Mouse (Mus musculus): ENCODE results near the gene Itpr2. TPM values are rescaled to one million over a fixed set of nuclear protein-coding genes. Genes with fewer than 3 reads are reported as not detected.

The Itpr2 gene
- total and polyA plus RNA-seq, 2 experiments from 2014 or later, result 8.0 to 8.4 TPM

- ATAC-seq (no peak), DNase-seq (no peak)
- no peak for TF ChIP-seq CTCF (IDR thresholded peaks at IDR 0.05; ENCODE audit: low read depth)
- H3K36me3 ChIP-seq (ENCODE audit: insufficient read depth), result no peaks in the 10 kb centered on the region
- no peaks in the 10 kb centered on the region for H3K9me3 ChIP-seq (ENCODE audit: low read length)
- H3K4me3 ChIP-seq (ENCODE audit: low read depth, low read length), result no peak overlapping the region
- no peaks in the 10 kb centered on the region for H3K27me3 ChIP-seq (ENCODE audit: insufficient read depth, low read length)
- 51% methylated on average over 4 of the region's 4 CpGs for WGBS
- no peak overlapping the region for H3K27ac ChIP-seq (ENCODE audit: low read depth, low read length)
- H3K9ac ChIP-seq, result no peak overlapping the region
- H3K4me2 ChIP-seq (ENCODE audit: low read depth), result no peak overlapping the region
- H3K4me1 ChIP-seq (ENCODE audit: insufficient read depth), result no peaks in the 10 kb centered on the region
Observed at GRCm38 (mm10) chr6:146159641-146160040, 342.4 kb downstream of the Itpr2 start.

DNA sequence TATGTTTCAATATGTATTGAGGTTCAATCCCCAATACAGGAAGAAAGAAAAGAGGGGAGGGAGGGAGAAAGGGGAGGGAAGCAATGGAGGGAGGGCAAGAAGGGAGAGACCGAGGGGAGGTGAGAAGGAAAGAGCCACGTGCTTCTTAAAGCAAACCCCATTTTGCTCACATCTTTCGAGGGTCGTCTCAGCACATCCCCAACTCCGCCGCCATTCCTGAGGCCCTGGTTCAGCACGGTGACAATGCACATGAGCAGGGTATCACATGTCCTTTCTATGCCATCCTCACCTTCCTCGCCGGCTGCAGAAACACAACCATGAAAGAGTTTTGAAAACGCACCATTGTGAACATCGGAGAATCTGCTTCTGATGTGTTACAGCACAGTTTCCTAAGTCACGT, 343.3 kb downstream of the Itpr2 start:
- Histone ChIP-seq H3K9ac (no peak overlapping the region), H3K4me1 (ENCODE audit: insufficient read depth) (no peaks in the 10 kb centered on the region), H3K9me3 (ENCODE audit: low read length) (no peaks in the 10 kb centered on the region), H3K27ac (ENCODE audit: low read depth, low read length) (no peak overlapping the region), H3K4me2 (ENCODE audit: low read depth) (no peak overlapping the region), H3K27me3 (ENCODE audit: insufficient read depth, low read length) (no peaks in the 10 kb centered on the region), H3K36me3 (ENCODE audit: insufficient read depth) (no peaks in the 10 kb centered on the region), H3K4me3 (ENCODE audit: low read depth, low read length) (no peak overlapping the region)
- no peak for DNase-seq
- TF ChIP-seq CTCF (IDR thresholded peaks at IDR 0.05; ENCODE audit: low read depth), result no peak
- ATAC-seq, result no peak
- 96% methylated on average over 12 of the region's 12 CpGs for WGBS

- no peak for TF ChIP-seq CTCF (IDR thresholded peaks at IDR 0.05; ENCODE audit: low read depth)
- DNase-seq, result no peak
- no peaks in the 10 kb centered on the region for H3K36me3 ChIP-seq (ENCODE audit: insufficient read depth)
- 85% methylated on average over 8 of the region's 8 CpGs for WGBS
- no peak overlapping the region for H3K4me3 ChIP-seq (ENCODE audit: low read depth, low read length)
- no peak overlapping the region for H3K4me2 ChIP-seq (ENCODE audit: low read depth)
- no peak overlapping the region for H3K9ac ChIP-seq
- H3K4me1 ChIP-seq (ENCODE audit: insufficient read depth), result no peaks in the 10 kb centered on the region
- no peak overlapping the region for H3K27ac ChIP-seq (ENCODE audit: low read depth, low read length)
- H3K27me3 ChIP-seq (ENCODE audit: insufficient read depth, low read length), result no peaks in the 10 kb centered on the region
- no peaks in the 10 kb centered on the region for H3K9me3 ChIP-seq (ENCODE audit: low read length)
- ATAC-seq, result no peak
Observed at GRCm38 (mm10) chr6:146157983-146158535, 344.0 kb downstream of the Itpr2 start.

DNA sequence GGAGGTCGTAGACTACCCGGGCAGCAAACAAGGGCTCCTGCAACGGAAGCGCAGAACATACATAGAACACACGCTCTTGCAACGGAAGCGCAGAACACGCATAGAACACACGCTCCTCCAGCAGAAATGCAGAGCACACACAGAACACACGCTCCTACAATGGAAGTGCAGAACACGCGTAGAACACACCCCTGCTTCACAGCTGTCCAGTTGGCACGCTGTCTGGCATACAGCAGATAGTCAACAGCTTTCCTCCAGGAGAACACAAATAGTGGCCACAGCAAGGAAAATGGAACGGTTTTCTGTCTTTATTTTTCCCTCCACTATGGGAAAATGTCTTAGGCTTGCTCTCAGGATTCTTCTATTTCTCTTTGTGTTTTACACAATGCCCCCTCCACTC, 344.9 kb downstream of the Itpr2 start:
- no peak for DNase-seq
- H3K27ac ChIP-seq (ENCODE audit: low read depth, low read length), result no peak overlapping the region
- no peak for TF ChIP-seq CTCF (IDR thresholded peaks at IDR 0.05; ENCODE audit: low read depth)
- WGBS, result 96% methylated on average over 14 of the region's 14 CpGs
- H3K4me1 ChIP-seq (ENCODE audit: insufficient read depth), result no peaks in the 10 kb centered on the region
- no peak overlapping the region for H3K9ac ChIP-seq
- no peaks in the 10 kb centered on the region for H3K27me3 ChIP-seq (ENCODE audit: insufficient read depth, low read length)
- H3K4me3 ChIP-seq (ENCODE audit: low read depth, low read length), result no peak overlapping the region
- H3K36me3 ChIP-seq (ENCODE audit: insufficient read depth), result no peaks in the 10 kb centered on the region
- no peak for ATAC-seq
- no peaks in the 10 kb centered on the region for H3K9me3 ChIP-seq (ENCODE audit: low read length)
- no peak overlapping the region for H3K4me2 ChIP-seq (ENCODE audit: low read depth)

DNA sequence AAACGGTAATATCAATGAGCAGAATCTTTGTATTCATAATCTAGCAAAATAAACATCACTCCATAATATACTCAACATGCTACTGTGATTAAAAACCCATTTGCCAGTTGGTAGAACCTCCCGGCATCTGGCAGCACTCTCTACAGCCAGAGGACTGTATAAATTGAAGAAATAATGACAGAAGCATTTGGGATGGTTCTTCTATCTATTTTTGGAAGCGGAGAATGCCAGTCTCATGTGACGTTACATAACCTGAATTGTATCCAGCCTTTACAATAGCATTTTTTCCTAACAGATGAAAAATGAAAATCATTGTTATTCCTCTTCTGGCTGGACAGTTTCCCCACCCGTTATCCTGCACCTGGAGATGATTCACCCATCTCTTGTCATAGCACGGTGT, 345.5 kb downstream of the Itpr2 start:
- H3K27me3 ChIP-seq (ENCODE audit: insufficient read depth, low read length), result no peaks in the 10 kb centered on the region
- DNase-seq, result no peak
- 79% methylated on average over 6 of the region's 6 CpGs for WGBS
- no peaks in the 10 kb centered on the region for H3K36me3 ChIP-seq (ENCODE audit: insufficient read depth)
- ATAC-seq, result no peak
- no peak overlapping the region for H3K4me3 ChIP-seq (ENCODE audit: low read depth, low read length)
- no peak for TF ChIP-seq CTCF (IDR thresholded peaks at IDR 0.05; ENCODE audit: low read depth)
- no peak overlapping the region for H3K27ac ChIP-seq (ENCODE audit: low read depth, low read length)
- no peak overlapping the region for H3K4me2 ChIP-seq (ENCODE audit: low read depth)
- no peak overlapping the region for H3K9ac ChIP-seq
- H3K4me1 ChIP-seq (ENCODE audit: insufficient read depth), result no peaks in the 10 kb centered on the region
- no peaks in the 10 kb centered on the region for H3K9me3 ChIP-seq (ENCODE audit: low read length)

DNA sequence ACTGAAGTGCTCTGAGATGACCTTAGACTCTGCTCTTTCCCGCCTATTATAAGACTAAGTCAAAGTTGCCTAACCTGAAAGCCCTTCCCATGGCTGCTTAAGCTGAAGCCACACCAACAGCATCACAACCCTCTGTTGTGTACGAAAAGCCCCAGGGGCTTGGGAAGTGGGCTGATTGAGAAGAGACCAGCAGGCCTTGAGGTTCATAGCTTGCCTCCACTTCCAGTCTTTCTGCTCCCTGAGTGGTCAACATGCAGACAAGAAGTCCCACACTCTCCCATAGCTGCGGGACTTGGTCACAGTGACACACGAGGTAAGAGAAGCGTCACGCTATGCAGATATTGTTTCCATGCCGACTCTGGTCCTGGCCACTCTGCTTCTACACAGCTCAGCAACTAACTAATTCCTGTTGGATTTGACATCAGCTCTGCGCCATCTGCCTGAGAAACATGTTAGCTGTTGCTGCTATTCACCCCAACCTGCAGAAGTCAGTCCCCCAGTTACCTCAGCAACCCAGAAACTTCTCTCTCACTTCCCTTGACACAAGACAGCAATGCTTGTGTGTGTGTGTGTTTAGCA, 346.8 kb downstream of the Itpr2 start:
- no peak overlapping the region for H3K4me2 ChIP-seq (ENCODE audit: low read depth)
- 83% methylated on average over 8 of the region's 8 CpGs for WGBS
- no peaks in the 10 kb centered on the region for H3K9me3 ChIP-seq (ENCODE audit: low read length)
- H3K27me3 ChIP-seq (ENCODE audit: insufficient read depth, low read length), result no peaks in the 10 kb centered on the region
- no peaks in the 10 kb centered on the region for H3K36me3 ChIP-seq (ENCODE audit: insufficient read depth)
- H3K4me3 ChIP-seq (ENCODE audit: low read depth, low read length), result no peak overlapping the region
- TF ChIP-seq CTCF (IDR thresholded peaks at IDR 0.05; ENCODE audit: low read depth), result peak; percentile 18; the same call in 1 of the 2 replicates
- no peaks in the 10 kb centered on the region for H3K4me1 ChIP-seq (ENCODE audit: insufficient read depth)
- no peak overlapping the region for H3K9ac ChIP-seq
- no peak for DNase-seq
- H3K27ac ChIP-seq (ENCODE audit: low read depth, low read length), result no peak overlapping the region
- peak; percentile 69 for ATAC-seq

- TF ChIP-seq CTCF (IDR thresholded peaks at IDR 0.05; ENCODE audit: low read depth), result no peak
- Histone ChIP-seq H3K4me2 (ENCODE audit: low read depth) (no peak overlapping the region), H3K27ac (ENCODE audit: low read depth, low read length) (no peak overlapping the region), H3K36me3 (ENCODE audit: insufficient read depth) (no peaks in the 10 kb centered on the region), H3K27me3 (ENCODE audit: insufficient read depth, low read length) (no peaks in the 10 kb centered on the region), H3K4me1 (ENCODE audit: insufficient read depth) (no peaks in the 10 kb centered on the region), H3K9ac (no peak overlapping the region), H3K4me3 (ENCODE audit: low read depth, low read length) (no peak overlapping the region), H3K9me3 (ENCODE audit: low read length) (no peaks in the 10 kb centered on the region)
- ATAC-seq (no peak), DNase-seq (no peak)
- WGBS, result 73% methylated on average over 5 of the region's 5 CpGs
Observed at GRCm38 (mm10) chr6:146152843-146153242, 349.2 kb downstream of the Itpr2 start.

Measured in forebrain, postnatal 0 days (tissue).